Mouse (Mus musculus) ES-Bruce4 (cell line): Measurements from ENCODE around the gene 4930430A15Rik. TPM values are rescaled to one million over a fixed set of nuclear protein-coding genes. Genes with fewer than 3 reads are reported as not detected.

Experiments
- H3K27ac ChIP-seq: 2 replicates; pipeline ENCODE4 v1.5.1; 2012; ENCODE audit warnings: low read length, inconsistent platforms; ENCODE audit not compliant: insufficient read depth
- H3K27me3 ChIP-seq: 2 replicates; pipeline ENCODE4 v1.6.1; 2012; ENCODE audit warnings: mild to moderate bottlenecking, low read length, inconsistent platforms; ENCODE audit not compliant: control insufficient read depth, poor library complexity, insufficient read depth, severe bottlenecking
- H3K36me3 ChIP-seq: 2 replicates; pipeline ENCODE4 v1.6.1; 2012; ENCODE audit warnings: inconsistent platforms, mild to moderate bottlenecking, low read length, moderate library complexity; ENCODE audit not compliant: control insufficient read depth, poor library complexity, insufficient read depth, severe bottlenecking
- H3K4me1 ChIP-seq: one replicate; pipeline ENCODE4 v1.8.1; 2011; ENCODE audit warnings: low read length; ENCODE audit not compliant: control insufficient read depth, insufficient read depth
- H3K4me3 ChIP-seq: 2 replicates; pipeline ENCODE4 v1.5.1; 2011; ENCODE audit warnings: low read depth, mild to moderate bottlenecking, low read length
- H3K9ac ChIP-seq: 2 replicates; pipeline ENCODE4 v1.6.1; 2012; ENCODE audit warnings: low read depth, mild to moderate bottlenecking, inconsistent platforms; ENCODE audit not compliant: poor library complexity, severe bottlenecking
- H3K9me3 ChIP-seq: replicated peaks from 2 replicates; pipeline ENCODE4 v1.6.1; 2012; ENCODE audit warnings: mild to moderate bottlenecking, low read length, inconsistent platforms; ENCODE audit not compliant: control insufficient read depth, poor library complexity, insufficient read depth, severe bottlenecking
- CTCF ChIP-seq: IDR thresholded peaks from one replicate; pipeline ENCODE4 v1.8.1; 2011; ENCODE audit warnings: low read depth, low read length
- EP300 ChIP-seq: IDR thresholded peaks from 2 replicates; pipeline ENCODE4 v1.6.1; 2011; ENCODE audit warnings: low read depth, low read length; ENCODE audit not compliant: insufficient read depth
- POLR2A ChIP-seq: IDR thresholded peaks from one replicate; pipeline ENCODE4 v1.8.1; 2011; ENCODE audit warnings: low read length; ENCODE audit not compliant: insufficient read depth
- polyA plus RNA-seq: library from polyadenylated mRNA; stranded (reverse); fragments of >200 nt; gene quantifications from 2 replicates; pipeline ENCODE4 v1.2.4, GENCODE M21; 2011; ENCODE audit warnings: low read depth; ENCODE audit not compliant: missing spikeins, insufficient read depth, insufficient read length

4930430A15Rik gene
- polyA plus RNA-seq, 1 experiment, result not detected

DNA sequence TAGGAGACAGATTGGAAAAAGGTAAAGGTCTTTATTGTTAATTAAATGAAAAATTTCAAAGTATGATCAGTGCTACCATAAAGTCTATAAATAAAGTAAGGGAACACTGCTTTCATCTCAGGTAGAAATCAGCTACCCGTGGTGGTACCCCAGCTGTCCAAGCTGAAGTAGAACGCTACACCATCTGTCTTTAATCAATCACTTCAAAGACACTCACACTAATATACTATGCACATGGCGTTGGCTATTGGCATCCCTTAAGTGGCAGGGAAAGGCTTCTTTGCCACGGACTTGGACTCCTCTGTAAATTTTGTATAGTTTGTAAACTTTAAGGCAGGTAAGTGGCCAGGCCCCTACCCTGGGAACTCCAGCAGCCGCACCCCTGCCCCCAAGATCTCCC, 93.7 kb downstream of the 4930430A15Rik start:
- Histone ChIP-seq H3K27ac (no peak overlapping the region), H3K36me3 (no peaks in the 10 kb centered on the region), H3K27me3 (no peaks in the 10 kb centered on the region), H3K4me1 (no peaks in the 10 kb centered on the region), H3K9me3 (no peaks in the 10 kb centered on the region), H3K4me3 (no peak overlapping the region), H3K9ac (no peak overlapping the region)
- no peak for TF ChIP-seq POLR2A
- no peak for TF ChIP-seq CTCF
- TF ChIP-seq EP300, result no peak

Other genes starting within 250 kb of the 4930430A15Rik start
- gene Gm13941, start 123.6 kb downstream of the 4930430A15Rik start, polyA plus RNA-seq, result not detected in 2 replicates
- not detected in 2 replicates for gene Gm15130, start 76.7 kb downstream of the 4930430A15Rik start, polyA plus RNA-seq
- gene Olfr1275, start 5.7 kb upstream of the 4930430A15Rik start, polyA plus RNA-seq, result not detected in 2 replicates
- gene Olfr1276, start 24.9 kb upstream of the 4930430A15Rik start, polyA plus RNA-seq, result not detected in 2 replicates
- not detected in 2 replicates for gene Olfr1277, start 44.5 kb upstream of the 4930430A15Rik start, polyA plus RNA-seq
- not detected in 2 replicates for gene Olfr1278, start 60.5 kb upstream of the 4930430A15Rik start, polyA plus RNA-seq
- not detected in 2 replicates for gene Olfr1279, start 71.0 kb upstream of the 4930430A15Rik start, polyA plus RNA-seq
- not detected in 2 replicates for gene Olfr1280, start 84.4 kb upstream of the 4930430A15Rik start, polyA plus RNA-seq
- not detected in 2 replicates for gene Olfr1281, start 96.9 kb upstream of the 4930430A15Rik start, polyA plus RNA-seq
- not detected in 2 replicates for gene Olfr1282, start 106.5 kb upstream of the 4930430A15Rik start, polyA plus RNA-seq
- gene Olfr1283, start 137.2 kb upstream of the 4930430A15Rik start, polyA plus RNA-seq, result not detected in 2 replicates
- gene Olfr1284, start 145.9 kb upstream of the 4930430A15Rik start, polyA plus RNA-seq, result not detected in 2 replicates
- not detected in 2 replicates for gene Olfr1286, start 193.5 kb upstream of the 4930430A15Rik start, polyA plus RNA-seq
- not detected in 2 replicates for gene Olfr1287, start 219.5 kb upstream of the 4930430A15Rik start, polyA plus RNA-seq
- not detected in 2 replicates for gene Olfr1288, start 244.5 kb upstream of the 4930430A15Rik start, polyA plus RNA-seq